Mouse (Mus musculus): ENCODE data around the gene Gm20388. TPM values are rescaled to one million over a fixed set of nuclear protein-coding genes. Genes with fewer than 3 reads are reported as not detected.

Gm20388 gene
- polyA plus RNA-seq, 1 experiment from 2014 or later, result not detected

DNA sequence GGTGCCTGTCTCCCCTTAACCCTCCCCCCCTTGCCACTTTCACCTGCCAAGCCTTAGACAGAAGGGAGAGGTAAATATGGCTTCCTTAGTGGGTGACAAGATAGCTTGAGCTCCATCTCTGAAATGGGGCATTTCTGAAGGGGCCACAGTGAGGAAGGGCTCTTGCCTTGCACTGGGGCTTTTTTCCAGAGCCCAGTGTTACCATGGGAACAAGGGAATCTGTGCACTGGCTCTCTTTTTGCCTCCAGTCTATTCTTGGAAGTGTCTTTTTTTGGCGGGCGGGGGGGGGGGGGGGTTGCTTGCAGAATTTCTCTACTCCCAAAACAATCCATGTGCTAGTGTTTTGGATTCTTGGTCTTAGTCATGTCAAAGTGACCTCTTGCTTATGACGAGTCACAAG is 2104.0 kb downstream of the Gm20388 start:
- H3K27ac ChIP-seq (ENCODE audit: low read depth, low read length), result no peak overlapping the region
- H3K4me3 ChIP-seq (ENCODE audit: low read depth, low read length), result no peak overlapping the region
- no peak overlapping the region for H3K9ac ChIP-seq (ENCODE audit: low read length)
- no peak for DNase-seq (ENCODE audit: low spot score, missing footprints)
- 64% methylated on average over 3 of the region's 3 CpGs for WGBS
- H3K36me3 ChIP-seq (ENCODE audit: control insufficient read depth, insufficient read depth, low read length), result peaks cover 3% of the 10 kb centered on the region; the same call in 1 of the 2 replicates
- no peaks in the 10 kb centered on the region for H3K4me1 ChIP-seq (ENCODE audit: control insufficient read depth, insufficient read depth, low read length)
- H3K27me3 ChIP-seq (ENCODE audit: control insufficient read depth, insufficient read depth, low read length), result no peaks in the 10 kb centered on the region
- no peaks in the 10 kb centered on the region for H3K9me3 ChIP-seq (ENCODE audit: control insufficient read depth, low read length)
- ATAC-seq (ENCODE audit: low FRiP score), result no peak
- no peak overlapping the region for H3K4me2 ChIP-seq

DNA sequence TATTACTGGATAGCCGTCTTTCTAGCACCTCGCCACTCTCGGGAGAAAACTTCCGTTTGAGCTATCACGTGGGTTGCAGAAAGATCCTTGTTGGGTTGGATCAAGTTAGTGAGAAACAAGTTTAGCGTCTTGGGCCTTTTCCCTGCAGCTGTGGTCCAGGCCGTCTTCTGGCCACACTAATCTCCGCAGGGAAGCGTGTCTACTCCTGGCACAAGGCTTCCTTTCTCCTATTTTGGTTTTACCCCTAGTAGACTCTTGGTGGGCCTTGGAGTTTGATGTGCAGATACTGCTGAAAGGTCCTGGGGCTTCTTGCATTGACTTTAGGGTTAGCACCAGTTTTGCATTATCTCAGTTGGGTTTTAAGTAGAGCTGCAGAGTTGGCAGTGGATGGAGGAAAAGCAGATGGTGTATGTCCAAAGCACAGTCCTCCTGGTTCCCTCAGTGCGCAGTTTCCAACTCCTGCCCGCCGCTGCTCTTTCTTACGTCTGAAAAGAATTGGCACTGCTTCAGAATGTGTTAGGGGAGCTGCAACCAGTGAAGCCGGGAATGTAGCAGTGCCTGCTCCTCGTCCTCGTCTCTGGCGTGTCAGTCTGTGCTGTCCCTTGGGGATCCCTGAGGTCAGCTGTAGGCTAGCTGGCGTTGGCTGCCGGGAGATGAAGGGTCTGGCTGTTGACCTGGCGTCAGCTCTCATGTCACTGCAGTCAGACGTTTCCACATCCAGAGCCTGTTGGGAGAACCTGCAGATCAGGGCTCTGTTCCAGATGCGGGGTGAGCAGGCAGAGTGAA is 2107.6 kb downstream of the Gm20388 start:
- DNase-seq (ENCODE audit: low spot score, missing footprints), result no peak
- Histone ChIP-seq H3K9me3 (ENCODE audit: control insufficient read depth, low read length) (no peaks in the 10 kb centered on the region), H3K4me1 (ENCODE audit: control insufficient read depth, insufficient read depth, low read length) (no peaks in the 10 kb centered on the region), H3K4me2 (no peak overlapping the region), H3K9ac (ENCODE audit: low read length) (no peak overlapping the region), H3K27ac (ENCODE audit: low read depth, low read length) (no peak overlapping the region), H3K36me3 (ENCODE audit: control insufficient read depth, insufficient read depth, low read length) (peaks cover 3% of the 10 kb centered on the region; the same call in 1 of the 2 replicates), H3K27me3 (ENCODE audit: control insufficient read depth, insufficient read depth, low read length) (no peaks in the 10 kb centered on the region), H3K4me3 (ENCODE audit: low read depth, low read length) (no peak overlapping the region)
- 87% methylated on average over 22 of the region's 22 CpGs for WGBS
- ATAC-seq (ENCODE audit: low FRiP score), result no peak

GRCm38 (mm10) chr8:122019162-122019561 is 2108.5 kb downstream of the Gm20388 start:
- H3K36me3 ChIP-seq (ENCODE audit: control insufficient read depth, insufficient read depth, low read length), result peaks cover 3% of the 10 kb centered on the region; the same call in 1 of the 2 replicates

GRCm38 (mm10) chr8:122020050-122020771 is 2109.6 kb downstream of the Gm20388 start:
- DNase-seq (ENCODE audit: low spot score, missing footprints), result no peak
- no peaks in the 10 kb centered on the region for H3K27me3 ChIP-seq (ENCODE audit: control insufficient read depth, insufficient read depth, low read length)
- no peak overlapping the region for H3K4me3 ChIP-seq (ENCODE audit: low read depth, low read length)
- no peaks in the 10 kb centered on the region for H3K4me1 ChIP-seq (ENCODE audit: control insufficient read depth, insufficient read depth, low read length)
- H3K9ac ChIP-seq (ENCODE audit: low read length), result no peak overlapping the region
- H3K9me3 ChIP-seq (ENCODE audit: control insufficient read depth, low read length), result no peaks in the 10 kb centered on the region
- peaks cover 3% of the 10 kb centered on the region for H3K36me3 ChIP-seq (ENCODE audit: control insufficient read depth, insufficient read depth, low read length)
- no peak overlapping the region for H3K27ac ChIP-seq (ENCODE audit: low read depth, low read length)
- 86% methylated on average over 8 of the region's 8 CpGs for WGBS
- no peak for ATAC-seq (ENCODE audit: low FRiP score)
- H3K4me2 ChIP-seq, result no peak overlapping the region

More at GRCm38 (mm10) chr8:122019162-122019561, 2108.5 kb downstream of the Gm20388 start:
- no peaks in the 10 kb centered on the region for H3K27me3 ChIP-seq (ENCODE audit: control insufficient read depth, insufficient read depth, low read length)
- H3K27ac ChIP-seq (ENCODE audit: low read depth, low read length), result no peak overlapping the region
- WGBS, result 93% methylated on average over 1 of the region's 1 CpGs
- no peak for DNase-seq (ENCODE audit: low spot score, missing footprints)
- no peak overlapping the region for H3K4me3 ChIP-seq (ENCODE audit: low read depth, low read length)
- no peak for ATAC-seq (ENCODE audit: low FRiP score)
- no peaks in the 10 kb centered on the region for H3K4me1 ChIP-seq (ENCODE audit: control insufficient read depth, insufficient read depth, low read length)
- no peak overlapping the region for H3K9ac ChIP-seq (ENCODE audit: low read length)
- no peaks in the 10 kb centered on the region for H3K9me3 ChIP-seq (ENCODE audit: control insufficient read depth, low read length)
- H3K4me2 ChIP-seq, result no peak overlapping the region

GRCm38 (mm10) chr8:122021725-122022124 is 2111.1 kb downstream of the Gm20388 start:
- peaks cover 10% of the 10 kb centered on the region for H3K36me3 ChIP-seq (ENCODE audit: control insufficient read depth, insufficient read depth, low read length)
- WGBS, result 91% methylated on average over 2 of the region's 2 CpGs
- no peak for DNase-seq (ENCODE audit: low spot score, missing footprints)

DNA sequence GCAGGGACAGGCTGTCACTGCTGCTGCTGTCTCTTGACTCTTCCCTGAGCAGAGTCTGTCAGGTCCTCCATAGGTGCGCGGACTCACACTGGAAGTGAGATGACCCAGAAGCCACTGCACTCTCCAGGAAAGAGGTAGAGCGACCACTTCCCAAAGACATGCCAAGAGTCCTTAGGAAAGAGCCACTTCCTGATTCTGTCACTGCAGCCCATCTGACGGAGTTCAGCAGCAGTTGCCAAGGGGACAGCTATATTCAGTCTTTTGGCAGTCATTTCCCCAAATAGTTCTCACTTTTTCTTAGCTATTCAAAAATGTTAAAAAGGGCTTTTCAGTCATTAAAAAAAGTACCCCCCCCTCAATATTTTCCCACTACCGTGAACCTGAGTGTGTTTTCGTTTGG is 2111.6 kb downstream of the Gm20388 start:
- no peak overlapping the region for H3K4me2 ChIP-seq
- no peaks in the 10 kb centered on the region for H3K27me3 ChIP-seq (ENCODE audit: control insufficient read depth, insufficient read depth, low read length)
- H3K4me1 ChIP-seq (ENCODE audit: control insufficient read depth, insufficient read depth, low read length), result no peaks in the 10 kb centered on the region
- no peak overlapping the region for H3K4me3 ChIP-seq (ENCODE audit: low read depth, low read length)
- H3K36me3 ChIP-seq (ENCODE audit: control insufficient read depth, insufficient read depth, low read length), result peaks cover 9% of the 10 kb centered on the region; the same call in 1 of the 2 replicates
- 89% methylated on average over 6 of the region's 6 CpGs for WGBS
- H3K9ac ChIP-seq (ENCODE audit: low read length), result no peak overlapping the region
- H3K27ac ChIP-seq (ENCODE audit: low read depth, low read length), result no peak overlapping the region
- ATAC-seq (ENCODE audit: low FRiP score), result no peak
- H3K9me3 ChIP-seq (ENCODE audit: control insufficient read depth, low read length), result no peaks in the 10 kb centered on the region
- DNase-seq (ENCODE audit: low spot score, missing footprints), result no peak

More at GRCm38 (mm10) chr8:122021725-122022124, 2111.1 kb downstream of the Gm20388 start:
- H3K9ac ChIP-seq (ENCODE audit: low read length), result no peak overlapping the region
- no peak overlapping the region for H3K27ac ChIP-seq (ENCODE audit: low read depth, low read length)
- H3K4me2 ChIP-seq, result no peak overlapping the region
- no peaks in the 10 kb centered on the region for H3K4me1 ChIP-seq (ENCODE audit: control insufficient read depth, insufficient read depth, low read length)
- no peaks in the 10 kb centered on the region for H3K27me3 ChIP-seq (ENCODE audit: control insufficient read depth, insufficient read depth, low read length)
- H3K9me3 ChIP-seq (ENCODE audit: control insufficient read depth, low read length), result no peaks in the 10 kb centered on the region
- H3K4me3 ChIP-seq (ENCODE audit: low read depth, low read length), result no peak overlapping the region
- ATAC-seq (ENCODE audit: low FRiP score), result no peak

DNA sequence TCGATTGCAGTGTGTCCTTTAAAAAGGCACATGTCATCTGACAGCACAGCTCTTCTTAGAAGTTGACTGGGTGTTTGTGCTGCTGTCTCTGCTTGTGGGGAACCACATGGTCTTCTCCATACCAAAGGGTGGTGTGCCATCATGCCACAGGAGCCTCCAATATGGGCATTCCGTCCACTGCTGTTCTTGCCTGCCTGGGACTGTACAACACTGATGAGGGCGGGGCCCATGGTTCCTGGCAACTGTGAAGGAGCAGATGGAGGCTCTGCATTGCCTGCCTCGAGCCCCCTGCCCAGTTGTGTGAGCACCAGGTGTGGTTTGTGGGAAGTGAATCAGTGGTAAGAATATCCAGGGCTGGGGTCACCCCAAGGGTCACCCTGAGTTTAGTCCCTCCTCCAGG is 2112.1 kb downstream of the Gm20388 start:
- Histone ChIP-seq H3K9me3 (ENCODE audit: control insufficient read depth, low read length) (no peaks in the 10 kb centered on the region), H3K27me3 (ENCODE audit: control insufficient read depth, insufficient read depth, low read length) (no peaks in the 10 kb centered on the region), H3K27ac (ENCODE audit: low read depth, low read length) (no peak overlapping the region), H3K9ac (ENCODE audit: low read length) (no peak overlapping the region), H3K36me3 (ENCODE audit: control insufficient read depth, insufficient read depth, low read length) (peaks cover 9% of the 10 kb centered on the region; the same call in 1 of the 2 replicates), H3K4me3 (ENCODE audit: low read depth, low read length) (no peak overlapping the region), H3K4me2 (no peak overlapping the region), H3K4me1 (ENCODE audit: control insufficient read depth, insufficient read depth, low read length) (no peaks in the 10 kb centered on the region)
- WGBS, result 86% methylated on average over 4 of the region's 4 CpGs
- ATAC-seq (ENCODE audit: low FRiP score) (no peak), DNase-seq (ENCODE audit: low spot score, missing footprints) (no peak)

DNA sequence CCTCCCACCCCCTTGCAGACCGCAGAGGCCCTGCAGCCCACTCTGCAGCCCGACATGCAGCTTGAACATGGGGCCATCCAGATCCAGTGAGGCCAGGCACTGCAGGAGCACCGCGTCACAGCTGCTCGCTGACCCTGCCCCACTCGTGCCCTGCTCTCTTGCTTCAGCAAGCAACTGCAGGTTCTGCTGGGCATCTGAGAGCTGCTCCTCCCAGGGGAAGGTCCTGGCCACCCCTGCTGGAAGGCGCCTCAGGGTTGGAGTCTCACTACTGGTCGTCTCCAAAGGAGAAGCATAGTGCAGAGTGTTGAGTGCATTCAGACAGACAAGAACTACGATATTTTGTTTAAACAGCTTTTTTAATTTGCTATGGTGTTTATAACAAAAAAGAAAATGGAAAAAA is 2114.9 kb downstream of the Gm20388 start:
- Histone ChIP-seq H3K36me3 (ENCODE audit: control insufficient read depth, insufficient read depth, low read length) (peaks cover 9% of the 10 kb centered on the region; the same call in 1 of the 2 replicates), H3K4me2 (no peak overlapping the region), H3K4me1 (ENCODE audit: control insufficient read depth, insufficient read depth, low read length) (no peaks in the 10 kb centered on the region), H3K9me3 (ENCODE audit: control insufficient read depth, low read length) (no peaks in the 10 kb centered on the region), H3K4me3 (ENCODE audit: low read depth, low read length) (no peak overlapping the region), H3K27me3 (ENCODE audit: control insufficient read depth, insufficient read depth, low read length) (no peaks in the 10 kb centered on the region), H3K27ac (ENCODE audit: low read depth, low read length) (no peak overlapping the region), H3K9ac (ENCODE audit: low read length) (no peak overlapping the region)
- no peak for ATAC-seq (ENCODE audit: low FRiP score)
- WGBS, result 95% methylated on average over 9 of the region's 9 CpGs
- DNase-seq (ENCODE audit: low spot score, missing footprints), result no peak

DNA sequence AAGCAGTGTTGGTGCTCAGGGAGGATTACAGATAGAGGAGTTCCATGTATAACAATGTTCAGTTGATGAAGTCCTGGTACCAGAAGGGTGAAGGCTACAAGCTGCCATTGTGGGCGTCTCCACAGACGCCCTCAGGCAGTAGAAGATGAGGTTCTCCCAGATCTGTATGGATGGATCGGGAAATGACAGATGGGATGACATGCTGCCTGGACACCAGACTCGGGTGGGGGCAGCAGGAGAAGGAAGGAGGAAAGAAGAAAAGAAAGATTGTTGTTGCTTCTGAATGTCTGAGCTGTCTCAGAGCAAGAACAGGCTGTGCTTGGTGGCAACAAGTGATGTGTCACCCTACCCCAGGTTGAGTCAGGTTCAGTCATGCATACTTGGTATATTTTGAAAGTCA is 2117.5 kb downstream of the Gm20388 start:
- Histone ChIP-seq H3K27me3 (ENCODE audit: control insufficient read depth, insufficient read depth, low read length) (no peaks in the 10 kb centered on the region), H3K4me1 (ENCODE audit: control insufficient read depth, insufficient read depth, low read length) (no peaks in the 10 kb centered on the region), H3K9me3 (ENCODE audit: control insufficient read depth, low read length) (no peaks in the 10 kb centered on the region), H3K27ac (ENCODE audit: low read depth, low read length) (no peak overlapping the region), H3K9ac (ENCODE audit: low read length) (no peak overlapping the region), H3K4me3 (ENCODE audit: low read depth, low read length) (no peak overlapping the region), H3K4me2 (no peak overlapping the region), H3K36me3 (ENCODE audit: control insufficient read depth, insufficient read depth, low read length) (peaks cover 9% of the 10 kb centered on the region; the same call in 1 of the 2 replicates)
- 83% methylated on average over 4 of the region's 4 CpGs for WGBS
- DNase-seq (ENCODE audit: low spot score, missing footprints) (no peak), ATAC-seq (ENCODE audit: low FRiP score) (no peak)

Data from midbrain, embryonic 11.5 days (tissue).